Mouse (Mus musculus) forebrain, embryonic 16.5 days (tissue): Measurements from ENCODE around the gene Npcd. TPM values are rescaled to one million over a fixed set of nuclear protein-coding genes. Genes with fewer than 3 reads are reported as not detected.

Experiments used
- ATAC-seq: fragments of 200-750 bp; cut with Nextera tagmentation; 2 replicates; pipeline ENCODE4 v1.8.0; 2017; ENCODE audit warnings: mild to moderate bottlenecking, moderate library complexity
- H3K27ac ChIP-seq: fragments of 300-500 bp; sonication (generic); 2 replicates; pipeline ENCODE4 v1.5.1; 2014; ENCODE audit warnings: low read length, control low read depth
- H3K27me3 ChIP-seq: fragments of 300-500 bp; sonication (generic); replicated peaks from 2 replicates; pipeline ENCODE4 v1.6.1; 2014; ENCODE audit warnings: low read length; ENCODE audit not compliant: control insufficient read depth, insufficient read depth
- H3K36me3 ChIP-seq: fragments of 300-500 bp; sonication (generic); 2 replicates; pipeline ENCODE4 v1.6.1; 2014; ENCODE audit not compliant: control insufficient read depth, insufficient read depth
- H3K4me1 ChIP-seq: fragments of 300-500 bp; sonication (generic); replicated peaks from 2 replicates; pipeline ENCODE4 v1.6.1; 2014; ENCODE audit warnings: low read length; ENCODE audit not compliant: control insufficient read depth, insufficient read depth
- H3K4me2 ChIP-seq: fragments of 300-500 bp; sonication (generic); 2 replicates; pipeline ENCODE4 v1.6.1; 2014; ENCODE audit warnings: mild to moderate bottlenecking, low read length, control low read depth
- H3K4me3 ChIP-seq: fragments of 300-500 bp; sonication (generic); replicated peaks from 2 replicates; pipeline ENCODE4 v1.5.1; 2014; ENCODE audit warnings: mild to moderate bottlenecking, low read length, control low read depth
- H3K9ac ChIP-seq: fragments of 300-500 bp; sonication (generic); replicated peaks from 2 replicates; pipeline ENCODE4 v1.6.1; 2014; ENCODE audit warnings: low read depth, low read length, control low read depth
- H3K9me3 ChIP-seq: fragments of 300-500 bp; sonication (generic); 2 replicates; pipeline ENCODE4 v1.6.1; 2016; ENCODE audit warnings: low read length; ENCODE audit not compliant: control insufficient read depth
- WGBS: fragments of 180-500 bp; shearing (Covaris S2); extraction: QIAGEN DNeasy Blood & Tissue Kit; methylation state at CpG from one replicate; pipeline ENCODE4 v1.1.7; 2014; 5-methylcytosine and 5-hydroxymethylcytosine counted together
- polyA plus RNA-seq: library from polyadenylated mRNA; unstranded; fragments of >200 nt; fragmentation: Nextera tagmentation; extraction: Ambion mirVana; gene quantifications from 2 replicates; pipeline ENCODE4 v1.2.1, GENCODE M21; 2015

Npcd gene
- polyA plus RNA-seq, 1 experiment from 2014 or later, result not detected

DNA sequence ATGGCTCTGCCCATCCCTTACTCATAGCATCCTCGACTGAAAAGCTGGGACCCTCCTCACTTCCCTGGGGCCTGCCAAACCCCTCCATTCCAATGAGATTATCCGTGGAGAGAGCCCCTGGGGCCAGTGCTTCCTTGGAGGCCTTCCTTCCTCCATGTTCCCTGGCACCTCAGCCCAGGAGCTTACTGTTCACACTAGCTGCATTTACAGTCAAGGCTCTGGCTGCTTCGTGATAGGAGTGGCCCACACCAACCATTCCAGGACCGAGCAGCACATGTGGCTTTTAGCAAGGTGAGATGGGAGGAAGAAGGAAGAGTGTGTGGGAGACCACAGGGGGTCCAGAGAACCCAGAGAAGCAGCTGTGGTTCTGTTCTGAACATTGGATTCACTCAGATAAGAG, 80.2 kb downstream of the Npcd start:
- Histone ChIP-seq H3K27ac (no peak overlapping the region), H3K4me2 (no peak overlapping the region), H3K9me3 (no peaks in the 10 kb centered on the region), H3K36me3 (no peaks in the 10 kb centered on the region), H3K4me1 (0 out of 2 replicates have a peak, but pooled peaks cover 4% of the 10 kb centered on the region), H3K9ac (no peak overlapping the region), H3K27me3 (no peaks in the 10 kb centered on the region), H3K4me3 (no peak overlapping the region)
- no peak for ATAC-seq
- WGBS, result 57% methylated on average over 4 of the region's 4 CpGs

DNA sequence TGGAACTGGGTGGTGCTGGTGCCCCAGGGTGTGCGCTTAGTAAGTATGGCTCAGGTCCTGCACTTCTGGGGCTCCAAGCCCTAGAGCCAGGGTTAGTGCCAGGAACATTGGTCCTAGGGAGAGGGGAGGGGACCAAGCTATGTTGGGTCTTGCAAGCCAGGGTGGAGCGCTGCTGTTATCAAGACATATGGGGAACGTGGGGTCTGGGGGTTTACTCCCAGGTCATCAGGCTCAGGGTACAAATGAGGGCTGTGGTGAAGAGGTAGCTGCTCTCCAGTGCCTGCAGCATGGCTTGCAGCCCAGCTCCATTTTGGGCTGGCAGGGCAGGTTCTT, 80.7 kb downstream of the Npcd start:
- Histone ChIP-seq H3K4me3 (no peak overlapping the region), H3K27ac (no peak overlapping the region), H3K36me3 (no peaks in the 10 kb centered on the region), H3K4me2 (no peak overlapping the region), H3K9ac (no peak overlapping the region), H3K9me3 (no peaks in the 10 kb centered on the region), H3K4me1 (0 out of 2 replicates have a peak, but pooled peaks cover 4% of the 10 kb centered on the region), H3K27me3 (no peaks in the 10 kb centered on the region)
- ATAC-seq, result peak; percentile 21; the same call in 1 of the 2 replicates
- 84% methylated on average over 3 of the region's 3 CpGs for WGBS

- no peak overlapping the region for H3K9ac ChIP-seq
- H3K4me2 ChIP-seq, result no peak overlapping the region
- WGBS, result 29% methylated on average over 11 of the region's 11 CpGs
- H3K27ac ChIP-seq, result no peak overlapping the region
- no peaks in the 10 kb centered on the region for H3K27me3 ChIP-seq
- 0 out of 2 replicates have a peak, but pooled peaks cover 4% of the 10 kb centered on the region for H3K4me1 ChIP-seq
- no peaks in the 10 kb centered on the region for H3K36me3 ChIP-seq
- no peak overlapping the region for H3K4me3 ChIP-seq
- no peaks in the 10 kb centered on the region for H3K9me3 ChIP-seq
- ATAC-seq, result peak; percentile 62
Measured at GRCm38 (mm10) chr15:79752742-79753419, 81.2 kb downstream of the Npcd start.

GRCm38 (mm10) chr15:79751772-79752171, 82.3 kb downstream of the Npcd start:
- Histone ChIP-seq H3K27ac (no peak overlapping the region), H3K9ac (no peak overlapping the region), H3K4me1 (0 out of 2 replicates have a peak, but pooled peaks cover 4% of the 10 kb centered on the region), H3K4me2 (no peak overlapping the region), H3K27me3 (no peaks in the 10 kb centered on the region), H3K4me3 (no peak overlapping the region), H3K9me3 (no peaks in the 10 kb centered on the region), H3K36me3 (no peaks in the 10 kb centered on the region)
- no peak for ATAC-seq
- WGBS, result 88% methylated on average over 17 of the region's 17 CpGs

GRCm38 (mm10) chr15:79750266-79750665, 83.8 kb downstream of the Npcd start:
- H3K36me3 ChIP-seq, result no peaks in the 10 kb centered on the region
- H3K9me3 ChIP-seq, result no peaks in the 10 kb centered on the region
- H3K27ac ChIP-seq, result no peak overlapping the region
- no peak overlapping the region for H3K4me3 ChIP-seq
- no peak for ATAC-seq
- 85% methylated on average over 8 of the region's 8 CpGs for whole genome bisulfite sequencing
- no peaks in the 10 kb centered on the region for H3K27me3 ChIP-seq
- H3K9ac ChIP-seq, result no peak overlapping the region
- H3K4me2 ChIP-seq, result no peak overlapping the region
- H3K4me1 ChIP-seq, result no peaks in the 10 kb centered on the region

DNA sequence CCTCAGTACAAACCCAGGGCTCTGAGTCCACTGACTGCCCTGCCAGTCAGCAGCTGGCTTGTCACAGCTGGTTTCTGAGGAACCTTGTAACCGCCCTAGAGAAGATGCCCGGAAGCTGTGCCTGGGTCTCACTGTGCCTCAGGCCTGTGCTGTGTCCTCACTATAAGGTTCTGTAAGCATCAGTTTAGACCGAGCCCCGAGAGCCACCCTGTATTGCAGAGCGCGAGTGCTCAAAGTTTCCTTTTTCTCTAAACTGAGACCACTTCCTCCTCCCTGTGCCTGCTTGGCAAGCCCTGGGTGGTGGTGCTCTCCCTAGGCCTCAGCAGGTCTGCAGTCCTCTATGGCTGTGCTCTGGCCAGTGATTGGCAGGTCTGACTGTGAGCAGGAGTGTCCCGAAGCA, 84.9 kb downstream of the Npcd start:
- 95% methylated on average over 7 of the region's 7 CpGs for WGBS
- Histone ChIP-seq H3K9me3 (no peaks in the 10 kb centered on the region), H3K4me3 (no peak overlapping the region), H3K4me1 (no peaks in the 10 kb centered on the region), H3K9ac (no peak overlapping the region), H3K27ac (no peak overlapping the region), H3K27me3 (no peaks in the 10 kb centered on the region), H3K36me3 (no peaks in the 10 kb centered on the region), H3K4me2 (no peak overlapping the region)
- ATAC-seq, result no peak

DNA sequence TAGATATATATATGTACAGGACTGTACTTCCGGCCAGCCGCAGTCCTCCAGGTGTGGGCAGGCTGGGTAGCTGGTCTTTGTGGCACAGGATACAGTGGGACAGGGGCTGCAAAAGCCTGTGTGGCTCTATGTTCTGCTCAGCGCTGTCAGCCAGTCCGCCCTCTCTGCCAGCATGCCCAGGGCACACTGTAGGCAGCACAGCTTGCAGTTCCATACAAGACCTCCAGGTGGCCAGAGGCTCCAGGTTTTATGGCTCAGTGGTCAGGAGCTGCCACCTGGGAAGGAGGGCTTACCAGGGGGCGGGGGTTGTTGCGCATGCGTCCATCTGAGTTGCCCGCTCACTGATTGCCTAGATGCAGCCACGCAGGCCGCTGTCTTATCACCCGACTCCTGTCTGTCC, 86.0 kb downstream of the Npcd start:
- no peak for ATAC-seq
- peaks cover 3% of the 10 kb centered on the region; the same call in 1 of the 2 replicates for H3K4me1 ChIP-seq
- H3K4me3 ChIP-seq, result no peak overlapping the region
- H3K27me3 ChIP-seq, result no peaks in the 10 kb centered on the region
- H3K27ac ChIP-seq, result no peak overlapping the region
- no peaks in the 10 kb centered on the region for H3K9me3 ChIP-seq
- no peak overlapping the region for H3K9ac ChIP-seq
- no peaks in the 10 kb centered on the region for H3K36me3 ChIP-seq
- 53% methylated on average over 11 of the region's 11 CpGs for WGBS
- no peak overlapping the region for H3K4me2 ChIP-seq

DNA sequence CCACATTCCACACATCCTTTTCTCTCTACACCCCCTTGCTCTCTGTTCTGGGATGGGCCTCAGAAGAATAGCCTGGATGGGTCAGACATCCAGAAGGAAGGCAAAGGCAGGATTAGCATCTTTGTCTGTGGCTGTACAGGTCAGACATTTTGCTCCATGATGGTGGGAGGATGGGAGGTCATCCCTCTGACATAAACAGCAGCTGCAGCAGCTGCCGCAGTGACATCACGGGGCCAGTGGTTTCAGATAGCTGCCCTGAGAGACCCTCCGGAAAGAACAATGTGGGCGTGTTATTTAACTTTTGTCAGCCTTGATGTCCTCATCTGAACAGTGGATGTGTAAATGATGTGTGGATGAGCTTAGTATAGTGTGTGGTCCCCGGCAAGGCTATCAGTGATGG, 88.2 kb downstream of the Npcd start:
- WGBS, result 95% methylated on average over 5 of the region's 5 CpGs
- Histone ChIP-seq H3K4me2 (no peak overlapping the region), H3K9ac (no peak overlapping the region), H3K9me3 (no peaks in the 10 kb centered on the region), H3K4me1 (peaks cover 11% of the 10 kb centered on the region), H3K27me3 (no peaks in the 10 kb centered on the region), H3K27ac (no peak overlapping the region), H3K4me3 (no peak overlapping the region), H3K36me3 (no peaks in the 10 kb centered on the region)
- ATAC-seq, result no peak

DNA sequence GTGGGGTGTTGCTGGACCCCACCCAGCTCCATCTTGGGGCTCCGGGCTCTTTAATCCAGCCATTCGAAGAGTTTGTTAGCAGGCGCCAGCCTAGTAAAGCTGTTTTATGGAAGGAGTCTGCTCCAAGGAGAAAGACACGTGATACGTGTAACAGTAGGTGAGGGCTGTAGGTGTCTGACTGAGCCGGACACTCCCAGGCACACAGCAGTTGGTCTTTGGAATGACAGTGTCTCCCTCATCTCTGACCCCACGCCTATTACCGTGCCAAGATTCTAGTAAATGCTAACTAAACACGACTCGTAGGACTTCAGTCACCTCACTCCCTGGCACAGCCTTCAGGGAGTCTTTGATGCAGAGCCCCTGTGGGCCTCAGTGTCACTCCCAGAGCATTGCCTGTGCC, 88.7 kb downstream of the Npcd start:
- H3K36me3 ChIP-seq, result no peaks in the 10 kb centered on the region
- H3K4me1 ChIP-seq, result peaks cover 16% of the 10 kb centered on the region
- H3K27me3 ChIP-seq, result no peaks in the 10 kb centered on the region
- ATAC-seq, result no peak
- H3K4me2 ChIP-seq, result no peak overlapping the region
- no peak overlapping the region for H3K9ac ChIP-seq
- H3K27ac ChIP-seq, result no peak overlapping the region
- no peak overlapping the region for H3K4me3 ChIP-seq
- 84% methylated on average over 10 of the region's 10 CpGs for WGBS
- H3K9me3 ChIP-seq, result no peaks in the 10 kb centered on the region

- no peaks in the 10 kb centered on the region for H3K27me3 ChIP-seq
- WGBS, result 86% methylated on average over 8 of the region's 8 CpGs
- no peak overlapping the region for H3K9ac ChIP-seq
- no peaks in the 10 kb centered on the region for H3K9me3 ChIP-seq
- no peak overlapping the region for H3K27ac ChIP-seq
- no peak overlapping the region for H3K4me2 ChIP-seq
- ATAC-seq, result no peak
- no peak overlapping the region for H3K4me3 ChIP-seq
- peaks cover 22% of the 10 kb centered on the region for H3K4me1 ChIP-seq
- H3K36me3 ChIP-seq, result no peaks in the 10 kb centered on the region
Measured at GRCm38 (mm10) chr15:79744742-79745141, 89.3 kb downstream of the Npcd start.
